Mouse (Mus musculus) forebrain, embryonic 14.5 days (tissue): ENCODE data around the gene Trmo. TPM values are rescaled to one million over a fixed set of nuclear protein-coding genes. Genes with fewer than 3 reads are reported as not detected.

ENCODE experiments used
- ATAC-seq: fragments of 200-750 bp; cut with Nextera tagmentation; 2 replicates; pipeline ENCODE4 v1.8.0; 2017; ENCODE audit warnings: mild to moderate bottlenecking, moderate library complexity
- DNase-seq: peaks from one replicate; pipeline ENCODE4 v3.0.0-alpha.2; 2015; ENCODE audit warnings: low spot score
- H3K27ac ChIP-seq: fragments of 300-500 bp; sonication (generic); 2 replicates; pipeline ENCODE4 v1.5.1; 2014; ENCODE audit warnings: low read depth, mild to moderate bottlenecking, control low read depth, low read length, moderate library complexity
- H3K27me3 ChIP-seq: fragments of 300-500 bp; sonication (generic); replicated peaks from 2 replicates; pipeline ENCODE4 v1.6.1; 2014; ENCODE audit warnings: low read length, control low read depth, mixed read lengths; ENCODE audit not compliant: control insufficient read depth, insufficient read depth
- H3K36me3 ChIP-seq: fragments of 300-500 bp; sonication (generic); 2 replicates; pipeline ENCODE4 v1.6.1; 2014; ENCODE audit warnings: low read length, control low read depth; ENCODE audit not compliant: control insufficient read depth, insufficient read depth
- H3K4me1 ChIP-seq: fragments of 300-500 bp; sonication (generic); 2 replicates; pipeline ENCODE4 v1.6.1; 2014; ENCODE audit warnings: antibody characterized with exemption, low read length, control low read depth; ENCODE audit not compliant: control insufficient read depth, insufficient read depth
- H3K4me2 ChIP-seq: fragments of 300-500 bp; sonication (generic); 2 replicates; pipeline ENCODE4 v1.6.1; 2014; ENCODE audit warnings: mild to moderate bottlenecking, control low read depth, low read length
- H3K4me3 ChIP-seq: fragments of 300-500 bp; sonication (generic); 2 replicates; pipeline ENCODE4 v1.5.1; 2014; ENCODE audit warnings: low read depth, low read length, control low read depth
- H3K9ac ChIP-seq: fragments of 300-500 bp; sonication (generic); 2 replicates; pipeline ENCODE4 v1.6.1; 2014; ENCODE audit warnings: mild to moderate bottlenecking, low read length, control low read depth, moderate library complexity
- H3K9me3 ChIP-seq: fragments of 300-500 bp; sonication (generic); replicated peaks from 2 replicates; pipeline ENCODE4 v1.6.1; 2016; ENCODE audit warnings: low read length, control low read depth, mixed read lengths; ENCODE audit not compliant: control insufficient read depth
- WGBS: fragments of 180-500 bp; shearing (Covaris S2); extraction: QIAGEN DNeasy Blood & Tissue Kit; methylation state at CpG from one replicate; pipeline ENCODE4 v1.1.7; 2014; 5-methylcytosine and 5-hydroxymethylcytosine counted together
- polyA plus RNA-seq: library from polyadenylated mRNA; unstranded; fragments of >200 nt; fragmentation: Nextera tagmentation; extraction: Ambion mirVana; gene quantifications from 2 replicates; pipeline ENCODE4 v1.2.1, GENCODE M21; 2014

Trmo gene
- polyA plus RNA-seq, 1 experiment from 2014 or later, result 13.2 TPM

DNA sequence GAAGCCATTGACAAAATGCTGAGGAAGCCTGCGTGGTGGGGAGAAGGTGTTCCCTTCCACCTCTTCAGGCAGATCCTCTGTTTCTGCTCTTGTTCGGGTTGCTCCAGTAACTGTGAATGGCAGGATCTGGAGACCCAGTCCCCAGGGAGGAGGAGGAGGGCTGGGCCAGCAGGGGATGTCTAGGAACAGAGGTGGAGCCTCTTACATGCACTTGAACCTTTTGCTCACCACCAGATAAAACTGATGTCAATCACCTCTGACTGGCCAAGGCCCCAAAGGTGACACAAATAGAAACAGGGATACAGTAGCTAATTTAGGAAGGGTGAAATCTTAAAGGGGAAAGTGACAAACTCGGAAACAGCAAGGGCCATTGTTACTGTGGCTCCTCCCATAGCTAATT is 51.2 kb downstream of the Trmo start:
- Histone ChIP-seq H3K9ac (no peak overlapping the region), H3K36me3 (no peaks in the 10 kb centered on the region), H3K9me3 (no peaks in the 10 kb centered on the region), H3K27me3 (peaks cover 61% of the 10 kb centered on the region), H3K4me1 (no peaks in the 10 kb centered on the region), H3K4me2 (no peak overlapping the region), H3K27ac (no peak overlapping the region), H3K4me3 (no peak overlapping the region)
- WGBS, result 0% methylated on average over 3 of the region's 3 CpGs
- DNase-seq (no peak), ATAC-seq (no peak)

DNA sequence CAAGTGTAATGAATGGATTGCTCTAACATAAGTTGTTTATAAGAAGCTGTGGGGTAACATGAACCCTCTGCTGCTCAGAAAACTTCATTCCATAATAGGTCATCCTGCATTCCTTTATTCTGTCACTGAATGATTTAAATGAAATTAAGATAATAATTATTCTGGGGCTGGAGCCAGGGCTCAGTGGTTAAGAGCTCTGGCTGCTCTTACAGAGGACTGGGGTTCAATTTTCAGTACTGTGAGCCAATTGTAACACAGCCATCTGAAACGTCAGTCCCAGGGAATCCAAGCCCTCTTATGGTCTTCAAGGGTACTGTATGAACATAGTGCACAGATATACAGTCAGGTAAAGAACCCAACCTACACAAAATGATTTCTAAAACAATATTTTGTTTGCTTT is 53.4 kb downstream of the Trmo start:
- no peaks in the 10 kb centered on the region for H3K9me3 ChIP-seq
- H3K9ac ChIP-seq, result no peak overlapping the region
- DNase-seq (no peak), ATAC-seq (no peak)
- no peak overlapping the region for H3K4me2 ChIP-seq
- H3K36me3 ChIP-seq, result no peaks in the 10 kb centered on the region
- no peaks in the 10 kb centered on the region for H3K4me1 ChIP-seq
- H3K4me3 ChIP-seq, result no peak overlapping the region
- no peak overlapping the region for H3K27ac ChIP-seq
- H3K27me3 ChIP-seq, result peaks cover 40% of the 10 kb centered on the region
- WGBS, result 24% methylated on average over 1 of the region's 1 CpGs

DNA sequence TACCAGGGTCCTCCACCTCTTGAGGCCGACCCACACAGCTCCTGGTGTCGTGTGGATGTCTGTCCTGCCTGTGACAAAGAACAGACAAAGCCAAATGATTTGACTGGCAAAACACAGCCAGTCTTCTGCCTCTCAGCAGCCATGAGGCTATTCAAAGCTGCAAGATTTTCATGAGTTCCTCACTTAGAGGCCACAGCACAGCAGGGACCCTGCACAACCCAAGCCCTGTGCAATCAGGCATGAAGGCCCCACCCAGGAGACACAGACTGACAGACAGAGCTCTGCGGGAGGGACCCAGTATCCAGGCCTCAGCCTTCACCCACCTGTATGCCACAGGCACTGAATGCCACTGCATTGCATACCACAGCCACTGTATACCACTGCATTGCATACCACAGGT is 60.3 kb downstream of the Trmo start:
- ATAC-seq, result no peak
- no peaks in the 10 kb centered on the region for H3K27me3 ChIP-seq

More for the DNA sequence above, 60.3 kb downstream of the Trmo start:
- no peaks in the 10 kb centered on the region for H3K36me3 ChIP-seq
- no peak overlapping the region for H3K27ac ChIP-seq
- H3K9ac ChIP-seq, result no peak overlapping the region
- no peaks in the 10 kb centered on the region for H3K4me1 ChIP-seq
- H3K9me3 ChIP-seq, result no peaks in the 10 kb centered on the region
- H3K4me2 ChIP-seq, result no peak overlapping the region
- H3K4me3 ChIP-seq, result no peak overlapping the region
- no peak for DNase-seq
- 25% methylated on average over 3 of the region's 3 CpGs for whole genome bisulfite sequencing

Other genes with a start within 250 kb of the Trmo start
- gene Xpa, start 193.1 kb downstream of the Trmo start, polyA plus RNA-seq, result 32.1 and 34.0 TPM in 2 replicates
- not detected in 2 replicates for gene Foxe1, start 45.8 kb downstream of the Trmo start, polyA plus RNA-seq
- 0.27 TPM in 1 of 2 replicates, not detected in the other for gene Hemgn, start 24.1 kb upstream of the Trmo start, polyA plus RNA-seq
- 83.5 and 92.4 TPM in 2 replicates for gene Anp32b, start 61.5 kb upstream of the Trmo start, polyA plus RNA-seq
- gene Nans, start 99.8 kb upstream of the Trmo start, polyA plus RNA-seq, result 77.5 and 81.8 TPM in 2 replicates
- gene Trim14, start 146.7 kb upstream of the Trmo start, polyA plus RNA-seq, result 1.0 and 1.6 TPM in 2 replicates
- gene Coro2a, start 212.8 kb upstream of the Trmo start, polyA plus RNA-seq, result 2.2 and 2.9 TPM in 2 replicates